ENCODE assay signal across 13 mouse cellular contexts in the genomic region with DNA sequence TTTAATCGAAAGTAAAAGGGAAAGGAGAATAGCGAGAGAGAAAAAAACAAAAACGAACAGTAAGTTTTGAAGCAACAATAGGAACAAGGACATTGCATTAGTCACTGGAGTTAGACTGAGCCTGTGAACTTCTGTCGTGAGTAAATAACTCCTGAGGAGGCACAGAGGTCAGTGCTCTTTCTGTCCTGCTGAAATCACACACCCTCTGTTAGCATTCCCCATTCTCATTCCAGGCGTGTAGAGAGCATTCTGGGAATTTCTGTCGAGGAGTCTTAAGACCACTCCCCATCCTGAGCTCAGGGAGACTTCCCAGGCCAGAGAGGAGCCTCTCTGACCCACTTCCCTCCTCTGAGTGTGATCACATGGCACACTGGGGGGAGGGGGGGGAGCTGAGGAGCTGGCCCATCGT. TPM values are rescaled to one million over a fixed set of nuclear protein-coding genes. Genes with fewer than 3 reads are reported as not detected.
A peak's percentile ranks its signal among the peaks of the same experiment; 100 is the strongest.
DNase-seq lines count a peak whose midpoint lies in the region; ATAC-seq and TF ChIP-seq lines count a peak whose summit lies in the region.
"Had no signal": no experiment of that assay in that cellular context is flagged by ENCODE, and none has a peak within 500 bp of the region (broad histone marks: within the 10 kb centered on the region; RNA-seq: fewer than 3 reads in every experiment).

No protein-coding gene starts in this region.

- H3K27ac ChIP-seq in layer of hippocampus, adult 2 months: peak overlapping the region; percentile 23; the same call in 1 of the 2 replicates
- no peak overlapping the region for H3K27ac ChIP-seq in ES-E14 (ENCODE audit: insufficient read depth, low read depth, low read length, poor library complexity, severe bottlenecking)
- no peak overlapping the region for H3K27ac ChIP-seq in hindbrain, embryonic 16.5 days (ENCODE audit: low read depth, low read length)
- H3K27ac ChIP-seq: hindbrain, embryonic 15.5 days had no signal

- WGBS in hindbrain, embryonic 16.5 days: 60% methylated on average over 7 of the region's 7 CpGs

- peaks cover 3% of the 10 kb centered on the region; the same call in 1 of the 2 replicates for H3K36me3 ChIP-seq in ES-E14 (ENCODE audit: control insufficient read depth, insufficient read depth, low read length, poor library complexity, severe bottlenecking)
- H3K36me3 ChIP-seq in hindbrain, embryonic 16.5 days (ENCODE audit: control insufficient read depth, insufficient read depth, low read length): 0 out of 2 replicates have a peak, but pooled peaks cover 3% of the 10 kb centered on the region
- H3K36me3 ChIP-seq: hindbrain, embryonic 15.5 days had no signal

- peaks cover 10 to 22% of the 10 kb centered on the region in 2 experiments for H3K4me1 ChIP-seq in ES-E14 (ENCODE audit: control insufficient read depth in 2 of 2, insufficient read depth in 2 of 2, low read length in 2 of 2, poor library complexity in 1 of 2)
- H3K4me1 ChIP-seq in hindbrain, embryonic 16.5 days (ENCODE audit: control insufficient read depth, insufficient read depth, low read depth, low read length): peaks cover 4% of the 10 kb centered on the region; the same call in 1 of the 2 replicates

- H3K27me3 ChIP-seq in hindbrain, embryonic 16.5 days (replicated peaks; ENCODE audit: control insufficient read depth, insufficient read depth, low read length): no peaks in the 10 kb centered on the region
- H3K27me3 ChIP-seq: hindbrain, embryonic 15.5 days had no signal

- no peak overlapping the region for H3K9ac ChIP-seq in ES-E14 (ENCODE audit: insufficient read depth, low read depth, low read length, poor library complexity, severe bottlenecking)
- no peak overlapping the region for H3K9ac ChIP-seq in hindbrain, embryonic 16.5 days (ENCODE audit: low read depth, low read length)
- H3K9ac ChIP-seq: hindbrain, embryonic 15.5 days had no signal

- no peak for TF ChIP-seq CTCF in layer of hippocampus, adult 2 months (conservative IDR thresholded peaks at IDR 0.05)

- no peak overlapping the region for H3K4me3 ChIP-seq in layer of hippocampus, adult 2 months
- no peak overlapping the region for H3K4me3 ChIP-seq in ES-E14 (ENCODE audit: insufficient read depth in 1 of 2, low read depth in 1 of 2, low read length in 2 of 2, poor library complexity in 1 of 2, severe bottlenecking in 1 of 2)
- H3K4me3 ChIP-seq in hindbrain, embryonic 16.5 days (ENCODE audit: low read length): no peak overlapping the region
- H3K4me3 ChIP-seq: hindbrain, embryonic 15.5 days had no signal

- in situ Hi-C loops in ES-E14 (cut with MboI; ENCODE audit: low sequenced_read_pairs in 2 of 2, unreplicated experiment in 2 of 2): no loop called here

- no peak for ATAC-seq in hindbrain, embryonic 16.5 days

- no peak for DNase-seq in layer of hippocampus, adult 2 months (ENCODE audit: low spot score in 2 of 2)
- DNase-seq in layer of hippocampus, adult 9-11 months: no peak
- DNase-seq in ES-E14 (ENCODE audit: low read depth, low spot score): peak; percentile 78
- DNase-seq in adrenal gland, postnatal 14 days: peak; percentile 45
- DNase-seq in lung, postnatal 36 days: peak; percentile 56
- no peak for DNase-seq in embryo, embryonic 11 days
- DNase-seq: cerebellum, adult 8-10 months; gastrocnemius, postnatal 25 days; kidney, adult 8-10 months; liver; right cerebral cortex, postnatal 25 days had no signal

- no peak overlapping the region for H3K4me2 ChIP-seq in hindbrain, embryonic 16.5 days (ENCODE audit: low read length)
- H3K4me2 ChIP-seq: hindbrain, embryonic 15.5 days had no signal

- no peaks in the 10 kb centered on the region for H3K9me3 ChIP-seq in ES-E14 (ENCODE audit: control insufficient read depth, insufficient read depth, low read depth, low read length)
- no peaks in the 10 kb centered on the region for H3K9me3 ChIP-seq in hindbrain, embryonic 16.5 days (ENCODE audit: control insufficient read depth, low read length)
- H3K9me3 ChIP-seq: hindbrain, embryonic 15.5 days had no signal

TF ChIP-seq in ES-E14, 5 proteins besides CTCF, POLR2A, EP300 and RAD21:
- TF ChIP-seq MAFK (IDR thresholded peaks at IDR 0.05; ENCODE audit: insufficient read depth, low read depth, low read length): no peak
- TF ChIP-seq ZNF384 (IDR thresholded peaks at IDR 0.05; ENCODE audit: low read depth, low read length): no peak
- no peak for TF ChIP-seq ZC3H11A (IDR thresholded peaks at IDR 0.05; ENCODE audit: borderline replicate concordance, low read depth, low read length)
- TF ChIP-seq CHD2 (IDR thresholded peaks at IDR 0.05; ENCODE audit: low read depth, low read length): no peak
- no peak for TF ChIP-seq HCFC1 (IDR thresholded peaks at IDR 0.05; ENCODE audit: borderline replicate concordance, insufficient read depth, low read length)

RNA-seq across cellular contexts. Expression of gene Fam49a, which starts 16.5 kb away (rescaled TPM):
- total RNA-seq in layer of hippocampus, adult 2 months (2021): 100 to 1,000 TPM; 178 to 186 TPM
- total RNA-seq in ES-E14 (2012; rRNA removed): 10.1 and 11.2 TPM in 2 replicates
- 22.0 and 27.3 TPM in 2 replicates for total RNA-seq in adrenal gland, postnatal 14 days (2021)
- polyA plus RNA-seq in hindbrain, embryonic 16.5 days (2015; fragmentation: Nextera tagmentation; extraction: Ambion mirVana): 61.9 and 65.1 TPM in 2 replicates

Comparison
In these comparisons a context has a peak if more than half of its experiments do, and no peak if none do; other contexts are left out.
1. DNase-seq: peak in ES-E14 (single experiment), adrenal gland, postnatal 14 days (single experiment) and lung, postnatal 36 days (single experiment); none in layer of hippocampus, adult 2 months (0 of 2), layer of hippocampus, adult 9-11 months (single experiment) and embryo, embryonic 11 days (single experiment).